Mouse (Mus musculus): ENCODE results near the gene Ccdc158.

GRCm38 (mm10) chr5:92698837-92699529 is 23.9 kb upstream of the Ccdc158 start:
- TF ChIP-seq CTCF (IDR thresholded peaks at IDR 0.05; ENCODE audit: low read depth) (no peak), EP300 (IDR thresholded peaks at IDR 0.05; ENCODE audit: low read depth) (no peak)

All from heart, postnatal 0 days (tissue).